In genomic region chr9:106212594-106212981, GRCm38 (mm10) we compare ENCODE assay signal across 17 mouse cellular contexts. TPM values are rescaled to one million over a fixed set of nuclear protein-coding genes. Genes with fewer than 3 reads are reported as not detected.
DNase-seq lines count a peak whose midpoint lies in the region; ATAC-seq and TF ChIP-seq lines count a peak whose summit lies in the region.
"Had no signal": no experiment of that assay in that cellular context is flagged by ENCODE, and none has a peak within 500 bp of the region (broad histone marks: within the 10 kb centered on the region; RNA-seq: fewer than 3 reads in every experiment).

No protein-coding gene starts in this region.

- peaks cover 32% of the 10 kb centered on the region for H3K36me3 ChIP-seq in hindbrain, embryonic 12.5 days
- peaks cover 25% of the 10 kb centered on the region for H3K36me3 ChIP-seq in hindbrain, postnatal 0 days (ENCODE audit: insufficient read depth, low read length)
- peaks cover 47% of the 10 kb centered on the region for H3K36me3 ChIP-seq in midbrain, embryonic 13.5 days
- H3K36me3 ChIP-seq in midbrain, embryonic 15.5 days (replicated peaks), result peaks cover 21% of the 10 kb centered on the region
- H3K36me3 ChIP-seq in limb, embryonic 14.5 days (ENCODE audit: control insufficient read depth, insufficient read depth, low read length), result peaks cover 46% of the 10 kb centered on the region

- H3K4me3 ChIP-seq in hindbrain, embryonic 12.5 days, result no peak overlapping the region
- no peak overlapping the region for H3K4me3 ChIP-seq in hindbrain, postnatal 0 days (ENCODE audit: low read length)
- H3K4me3 ChIP-seq in midbrain, embryonic 13.5 days (replicated peaks), result no peak overlapping the region
- no peak overlapping the region for H3K4me3 ChIP-seq in midbrain, embryonic 15.5 days
- no peak overlapping the region for H3K4me3 ChIP-seq in limb, embryonic 14.5 days (replicated peaks; ENCODE audit: low read length)
- H3K4me3 ChIP-seq: layer of hippocampus, adult 2 months; left cerebral cortex, adult 2 months had no signal

- peaks cover 11% of the 10 kb centered on the region for H3K4me1 ChIP-seq in hindbrain, embryonic 12.5 days
- H3K4me1 ChIP-seq in hindbrain, postnatal 0 days (ENCODE audit: insufficient read depth, low read length), result peaks cover 4% of the 10 kb centered on the region; the same call in 1 of the 2 replicates
- H3K4me1 ChIP-seq in midbrain, embryonic 13.5 days (replicated peaks), result peaks cover 18% of the 10 kb centered on the region
- H3K4me1 ChIP-seq in midbrain, embryonic 15.5 days, result peaks cover 13% of the 10 kb centered on the region
- peaks cover 2% of the 10 kb centered on the region; the same call in 1 of the 2 replicates for H3K4me1 ChIP-seq in limb, embryonic 14.5 days (ENCODE audit: control insufficient read depth, insufficient read depth, low read length)

- H3K4me2 ChIP-seq in hindbrain, embryonic 12.5 days (replicated peaks), result peak overlapping the region; percentile 59; the same call in 1 of the 2 replicates
- no peak overlapping the region for H3K4me2 ChIP-seq in hindbrain, postnatal 0 days (ENCODE audit: low read depth, low read length)
- H3K4me2 ChIP-seq in midbrain, embryonic 13.5 days (replicated peaks), result no peak overlapping the region
- no peak overlapping the region for H3K4me2 ChIP-seq in midbrain, embryonic 15.5 days
- 0 out of 2 replicates have a peak overlapping the region, but pooled peaks have one; percentile 45 for H3K4me2 ChIP-seq in limb, embryonic 14.5 days (replicated peaks; ENCODE audit: low read depth, low read length, severe bottlenecking)

- no peak overlapping the region for H3K27ac ChIP-seq in hindbrain, embryonic 12.5 days
- no peak overlapping the region for H3K27ac ChIP-seq in hindbrain, postnatal 0 days
- H3K27ac ChIP-seq in midbrain, embryonic 13.5 days, result no peak overlapping the region
- no peak overlapping the region for H3K27ac ChIP-seq in midbrain, embryonic 15.5 days
- no peak overlapping the region for H3K27ac ChIP-seq in limb, embryonic 14.5 days (replicated peaks; ENCODE audit: low read depth, low read length)
- H3K27ac ChIP-seq: forebrain, embryonic 15.5 days; left cerebral cortex, adult 2 months; liver, embryonic 15.5 days; neural tube, embryonic 15.5 days had no signal

- DNase-seq in adrenal gland, postnatal 14 days, result peak; percentile 20
- DNase-seq in adrenal gland, postnatal 36 days, result no peak
- no peak for DNase-seq in hindbrain, postnatal 0 days (ENCODE audit: low spot score)
- no peak for DNase-seq in limb, embryonic 14.5 days (ENCODE audit: low spot score)
- no peak for DNase-seq in lung, adult 18-20 months

- ATAC-seq in hindbrain, embryonic 12.5 days (ENCODE audit: low FRiP score), result no peak; the same call in 1 of the 2 replicates
- ATAC-seq in hindbrain, postnatal 0 days, result no peak
- peak; percentile 3; the same call in 1 of the 2 replicates for ATAC-seq in midbrain, embryonic 13.5 days
- ATAC-seq in midbrain, embryonic 15.5 days (replicated peaks), result no peak
- no peak for ATAC-seq in limb, embryonic 14.5 days (ENCODE audit: low FRiP score, low read depth)

- H3K9me3 ChIP-seq in hindbrain, embryonic 12.5 days (replicated peaks), result no peaks in the 10 kb centered on the region
- no peaks in the 10 kb centered on the region for H3K9me3 ChIP-seq in hindbrain, postnatal 0 days (ENCODE audit: low read length)
- H3K9me3 ChIP-seq in midbrain, embryonic 13.5 days, result no peaks in the 10 kb centered on the region
- H3K9me3 ChIP-seq in midbrain, embryonic 15.5 days, result no peaks in the 10 kb centered on the region
- H3K9me3 ChIP-seq in limb, embryonic 14.5 days (ENCODE audit: control insufficient read depth, low read length), result no peaks in the 10 kb centered on the region
- H3K9me3 ChIP-seq: forebrain, embryonic 15.5 days; limb, embryonic 12.5 days; liver, embryonic 15.5 days; neural tube, embryonic 15.5 days had no signal

- WGBS in hindbrain, embryonic 12.5 days, result 89% methylated on average over 12 of the region's 12 CpGs
- WGBS in hindbrain, postnatal 0 days, result 92% methylated on average over 12 of the region's 12 CpGs
- 93% methylated on average over 12 of the region's 12 CpGs for WGBS in midbrain, embryonic 13.5 days
- 87% methylated on average over 12 of the region's 12 CpGs for WGBS in midbrain, embryonic 15.5 days
- 88% methylated on average over 12 of the region's 12 CpGs for WGBS in limb, embryonic 14.5 days

- no peak overlapping the region for H3K9ac ChIP-seq in hindbrain, embryonic 12.5 days
- H3K9ac ChIP-seq in hindbrain, postnatal 0 days (replicated peaks; ENCODE audit: low read length), result no peak overlapping the region
- no peak overlapping the region for H3K9ac ChIP-seq in midbrain, embryonic 13.5 days (replicated peaks)
- H3K9ac ChIP-seq in midbrain, embryonic 15.5 days, result no peak overlapping the region
- H3K9ac ChIP-seq in limb, embryonic 14.5 days (ENCODE audit: low read depth, low read length, severe bottlenecking), result no peak overlapping the region
- H3K9ac ChIP-seq: limb, embryonic 12.5 days; liver, embryonic 15.5 days; neural tube, embryonic 15.5 days had no signal

- no peaks in the 10 kb centered on the region for H3K27me3 ChIP-seq in hindbrain, embryonic 12.5 days
- no peaks in the 10 kb centered on the region for H3K27me3 ChIP-seq in hindbrain, postnatal 0 days (ENCODE audit: insufficient read depth, low read length)
- no peaks in the 10 kb centered on the region for H3K27me3 ChIP-seq in midbrain, embryonic 13.5 days
- no peaks in the 10 kb centered on the region for H3K27me3 ChIP-seq in midbrain, embryonic 15.5 days (replicated peaks)
- H3K27me3 ChIP-seq in limb, embryonic 14.5 days (ENCODE audit: control insufficient read depth, insufficient read depth, low read length), result no peaks in the 10 kb centered on the region
- H3K27me3 ChIP-seq: forebrain, embryonic 15.5 days; limb, embryonic 12.5 days; liver, embryonic 15.5 days; neural tube, embryonic 15.5 days had no signal

- no peak for TF ChIP-seq POLR2A in limb, embryonic 14.5 days (IDR thresholded peaks at IDR 0.05; ENCODE audit: borderline replicate concordance, extremely low read depth, insufficient read depth, insufficient read length)

- TF ChIP-seq CTCF in hindbrain, postnatal 0 days (IDR thresholded peaks at IDR 0.05; ENCODE audit: low read depth), result no peak

RNA-seq across cellular contexts. Expression of gene Twf2, which starts 9.7 kb away (rescaled TPM):
- total RNA-seq in adrenal gland, postnatal 14 days (2021), result 43.6 and 54.3 TPM in 2 replicates
- total RNA-seq in adrenal gland, postnatal 36 days (2021), result 100 to 1,000 TPM in 1 of 2 experiments, 10 to 100 TPM in 1; 64.8 to 117 TPM
- polyA plus RNA-seq in hindbrain, embryonic 12.5 days (2016; fragmentation: Nextera tagmentation; extraction: Ambion mirVana), result 60.2 and 62.1 TPM in 2 replicates
- total RNA-seq in hindbrain, postnatal 0 days (2014; rRNA removed), result 57.4 and 72.6 TPM in 2 replicates
- polyA plus RNA-seq in hindbrain, postnatal 0 days (2015; fragmentation: Nextera tagmentation; extraction: Ambion mirVana), result 42.0 and 43.9 TPM in 2 replicates
- 52.2 and 53.3 TPM in 2 replicates for polyA plus RNA-seq in midbrain, embryonic 13.5 days (2015; fragmentation: Nextera tagmentation; extraction: Ambion mirVana)
- 51.8 and 55.8 TPM in 2 replicates for polyA plus RNA-seq in midbrain, embryonic 15.5 days (2015; fragmentation: Nextera tagmentation; extraction: Ambion mirVana)
- 69.2 and 76.3 TPM in 2 replicates for polyA plus RNA-seq in limb, embryonic 14.5 days (2012; rRNA removed)
- polyA plus RNA-seq in limb, embryonic 14.5 days (2014; fragmentation: Nextera tagmentation; extraction: Ambion mirVana), result 62.4 and 65.6 TPM in 2 replicates

RNA-seq across cellular contexts. Expression of gene Tlr9, which starts 9.8 kb away (rescaled TPM):
- total RNA-seq in adrenal gland, postnatal 14 days (2021), result 1.3 and 3.8 TPM in 2 replicates
- total RNA-seq in adrenal gland, postnatal 36 days (2021), result under 1 TPM; 0.89 TPM
- polyA plus RNA-seq in hindbrain, embryonic 12.5 days (2016; fragmentation: Nextera tagmentation; extraction: Ambion mirVana), result 0.05 and 0.07 TPM in 2 replicates
- total RNA-seq in hindbrain, postnatal 0 days (2014; rRNA removed), result 0.36 and 0.37 TPM in 2 replicates
- polyA plus RNA-seq in hindbrain, postnatal 0 days (2015; fragmentation: Nextera tagmentation; extraction: Ambion mirVana), result 0.09 and 0.11 TPM in 2 replicates
- polyA plus RNA-seq in midbrain, embryonic 13.5 days (2015; fragmentation: Nextera tagmentation; extraction: Ambion mirVana), result not detected in 2 replicates
- polyA plus RNA-seq in midbrain, embryonic 15.5 days (2015; fragmentation: Nextera tagmentation; extraction: Ambion mirVana), result 0.05 TPM in 1 of 2 replicates, not detected in the other
- polyA plus RNA-seq in limb, embryonic 14.5 days (2012; rRNA removed), result 0.96 and 0.99 TPM in 2 replicates
- polyA plus RNA-seq in limb, embryonic 14.5 days (2014; fragmentation: Nextera tagmentation; extraction: Ambion mirVana), result 0.08 and 0.11 TPM in 2 replicates
- total RNA-seq: megakaryocyte-erythroid progenitor cell, adult 5-6 weeks had no signal
- polyA plus RNA-seq: CD4-positive, CD25-positive, alpha-beta regulatory T cell, adult 4 months; forebrain, embryonic 15.5 days; hindbrain, embryonic 11.5 days; limb, embryonic 12.5 days; neural tube, embryonic 15.5 days had no signal

RNA-seq across cellular contexts. Expression of gene Ppm1m, which starts 13.0 kb away (rescaled TPM):
- total RNA-seq in adrenal gland, postnatal 14 days (2021), result 133 and 136 TPM in 2 replicates
- 100 to 1,000 TPM in 1 of 2 experiments, 10 to 100 TPM in 1; 90.8 to 117 TPM for total RNA-seq in adrenal gland, postnatal 36 days (2021)
- polyA plus RNA-seq in hindbrain, embryonic 12.5 days (2016; fragmentation: Nextera tagmentation; extraction: Ambion mirVana), result 32.3 and 37.0 TPM in 2 replicates
- total RNA-seq in hindbrain, postnatal 0 days (2014; rRNA removed), result 19.0 and 23.3 TPM in 2 replicates
- 18.5 and 21.2 TPM in 2 replicates for polyA plus RNA-seq in hindbrain, postnatal 0 days (2015; fragmentation: Nextera tagmentation; extraction: Ambion mirVana)
- 16.7 and 16.9 TPM in 2 replicates for polyA plus RNA-seq in midbrain, embryonic 13.5 days (2015; fragmentation: Nextera tagmentation; extraction: Ambion mirVana)
- polyA plus RNA-seq in midbrain, embryonic 15.5 days (2015; fragmentation: Nextera tagmentation; extraction: Ambion mirVana), result 17.2 and 20.5 TPM in 2 replicates
- 87.0 and 93.5 TPM in 2 replicates for polyA plus RNA-seq in limb, embryonic 14.5 days (2012; rRNA removed)
- 39.2 and 48.3 TPM in 2 replicates for polyA plus RNA-seq in limb, embryonic 14.5 days (2014; fragmentation: Nextera tagmentation; extraction: Ambion mirVana)

RNA-seq across cellular contexts. Expression of gene Alas1, which starts 35.9 kb away (rescaled TPM):
- total RNA-seq in adrenal gland, postnatal 14 days (2021), result 1,325 and 1,932 TPM in 2 replicates
- 1,000 to 10,000 TPM; 1,599 to 3,152 TPM for total RNA-seq in adrenal gland, postnatal 36 days (2021)
- 79.2 and 92.1 TPM in 2 replicates for polyA plus RNA-seq in hindbrain, embryonic 12.5 days (2016; fragmentation: Nextera tagmentation; extraction: Ambion mirVana)
- total RNA-seq in hindbrain, postnatal 0 days (2014; rRNA removed), result 80.9 and 92.7 TPM in 2 replicates
- 80.4 and 92.3 TPM in 2 replicates for polyA plus RNA-seq in hindbrain, postnatal 0 days (2015; fragmentation: Nextera tagmentation; extraction: Ambion mirVana)
- 91.5 and 93.6 TPM in 2 replicates for polyA plus RNA-seq in midbrain, embryonic 13.5 days (2015; fragmentation: Nextera tagmentation; extraction: Ambion mirVana)
- polyA plus RNA-seq in midbrain, embryonic 15.5 days (2015; fragmentation: Nextera tagmentation; extraction: Ambion mirVana), result 91.1 and 99.0 TPM in 2 replicates
- polyA plus RNA-seq in limb, embryonic 14.5 days (2012; rRNA removed), result 83.3 and 97.2 TPM in 2 replicates
- polyA plus RNA-seq in limb, embryonic 14.5 days (2014; fragmentation: Nextera tagmentation; extraction: Ambion mirVana), result 89.3 and 95.4 TPM in 2 replicates

RNA-seq across cellular contexts. Expression of gene Wdr82, which starts 41.9 kb away (rescaled TPM):
- total RNA-seq in adrenal gland, postnatal 14 days (2021), result 83.9 and 84.7 TPM in 2 replicates
- 10 to 100 TPM; 74.4 to 81.3 TPM for total RNA-seq in adrenal gland, postnatal 36 days (2021)
- 34.1 and 38.9 TPM in 2 replicates for polyA plus RNA-seq in hindbrain, embryonic 12.5 days (2016; fragmentation: Nextera tagmentation; extraction: Ambion mirVana)
- 240 and 243 TPM in 2 replicates for total RNA-seq in hindbrain, postnatal 0 days (2014; rRNA removed)
- polyA plus RNA-seq in hindbrain, postnatal 0 days (2015; fragmentation: Nextera tagmentation; extraction: Ambion mirVana), result 29.1 and 32.6 TPM in 2 replicates
- polyA plus RNA-seq in midbrain, embryonic 13.5 days (2015; fragmentation: Nextera tagmentation; extraction: Ambion mirVana), result 36.0 and 42.5 TPM in 2 replicates
- 40.5 and 41.1 TPM in 2 replicates for polyA plus RNA-seq in midbrain, embryonic 15.5 days (2015; fragmentation: Nextera tagmentation; extraction: Ambion mirVana)
- polyA plus RNA-seq in limb, embryonic 14.5 days (2012; rRNA removed), result 104 and 122 TPM in 2 replicates
- polyA plus RNA-seq in limb, embryonic 14.5 days (2014; fragmentation: Nextera tagmentation; extraction: Ambion mirVana), result 30.2 and 32.5 TPM in 2 replicates

Comparison
In these comparisons a context has a peak if more than half of its experiments do, and no peak if none do; other contexts are left out.
1. H3K4me2 ChIP-seq: peak in hindbrain, embryonic 12.5 days (single experiment) and limb, embryonic 14.5 days (single experiment); none in hindbrain, postnatal 0 days (single experiment), midbrain, embryonic 13.5 days (single experiment) and midbrain, embryonic 15.5 days (single experiment).